Mouse (Mus musculus) neural tube, embryonic 11.5 days (tissue): Measurements from ENCODE around the gene Scp2. TPM values are rescaled to one million over a fixed set of nuclear protein-coding genes. Genes with fewer than 3 reads are reported as not detected.

Source experiments
- ATAC-seq: fragments of 200-750 bp; cut with Nextera tagmentation; 2 replicates; pipeline ENCODE4 v1.8.0; 2017; ENCODE audit warnings: moderate number of reproducible peaks, mild to moderate bottlenecking, moderate TSS enrichment, moderate library complexity; ENCODE audit not compliant: insufficient read depth, low FRiP score, low TSS enrichment
- DNase-seq: peaks from one replicate; pipeline ENCODE4 v3.0.0-alpha.2; 2015; ENCODE audit warnings: low spot score
- H3K27ac ChIP-seq: fragments of 300-500 bp; sonication (generic); 2 replicates; pipeline ENCODE4 v1.5.1; 2014; ENCODE audit warnings: low read depth, mild to moderate bottlenecking, low read length
- H3K27me3 ChIP-seq: fragments of 300-500 bp; sonication (generic); 2 replicates; pipeline ENCODE4 v1.6.1; 2014; ENCODE audit warnings: mild to moderate bottlenecking, low read length, mixed read lengths; ENCODE audit not compliant: control insufficient read depth, insufficient read depth
- H3K36me3 ChIP-seq: fragments of 300-500 bp; sonication (generic); 2 replicates; pipeline ENCODE4 v1.6.1; 2014; ENCODE audit warnings: mild to moderate bottlenecking, low read length, moderate library complexity, mixed read lengths; ENCODE audit not compliant: control insufficient read depth, insufficient read depth
- H3K4me1 ChIP-seq: fragments of 300-500 bp; sonication (generic); 2 replicates; pipeline ENCODE4 v1.6.1; 2014; ENCODE audit warnings: low read length, mixed read lengths; ENCODE audit not compliant: control insufficient read depth, insufficient read depth
- H3K4me2 ChIP-seq: fragments of 300-500 bp; sonication (generic); 2 replicates; pipeline ENCODE4 v1.6.1; 2014; ENCODE audit warnings: low read depth, mild to moderate bottlenecking, moderate library complexity
- H3K4me3 ChIP-seq: fragments of 300-500 bp; sonication (generic); 2 replicates; pipeline ENCODE4 v1.5.1; 2014; ENCODE audit warnings: low read depth, low read length
- H3K9ac ChIP-seq: fragments of 300-500 bp; sonication (generic); 2 replicates; pipeline ENCODE4 v1.6.1; 2014; ENCODE audit warnings: mild to moderate bottlenecking, low read length
- H3K9me3 ChIP-seq: fragments of 300-500 bp; sonication (generic); 2 replicates; pipeline ENCODE4 v1.6.1; 2016; ENCODE audit warnings: low read length; ENCODE audit not compliant: control insufficient read depth
- WGBS: fragments of 180-500 bp; shearing (Covaris S2); extraction: QIAGEN DNeasy Blood & Tissue Kit; methylation state at CpG from one replicate; pipeline ENCODE4 v1.1.7; 2014; 5-methylcytosine and 5-hydroxymethylcytosine counted together
- polyA plus RNA-seq: library from polyadenylated mRNA; unstranded; fragments of >200 nt; fragmentation: Nextera tagmentation; extraction: Ambion mirVana; gene quantifications from 2 replicates; pipeline ENCODE4 v1.2.1, GENCODE M21; 2014

Scp2 gene
- polyA plus RNA-seq, 1 experiment from 2014 or later = 202 TPM

- Histone ChIP-seq H3K9me3 (no peaks in the 10 kb centered on the region), H3K27ac (no peak overlapping the region), H3K4me1 (no peaks in the 10 kb centered on the region), H3K36me3 (no peaks in the 10 kb centered on the region), H3K4me3 (no peak overlapping the region), H3K4me2 (no peak overlapping the region), H3K9ac (no peak overlapping the region), H3K27me3 (peaks cover 5% of the 10 kb centered on the region)
- 4% methylated on average over 10 of the region's 10 CpGs for WGBS
- ATAC-seq = no peak
- no peak for DNase-seq
These were observed 119.5 kb downstream of the Scp2 start for GRCm38 (mm10) chr4:108025269-108025668.

DNA sequence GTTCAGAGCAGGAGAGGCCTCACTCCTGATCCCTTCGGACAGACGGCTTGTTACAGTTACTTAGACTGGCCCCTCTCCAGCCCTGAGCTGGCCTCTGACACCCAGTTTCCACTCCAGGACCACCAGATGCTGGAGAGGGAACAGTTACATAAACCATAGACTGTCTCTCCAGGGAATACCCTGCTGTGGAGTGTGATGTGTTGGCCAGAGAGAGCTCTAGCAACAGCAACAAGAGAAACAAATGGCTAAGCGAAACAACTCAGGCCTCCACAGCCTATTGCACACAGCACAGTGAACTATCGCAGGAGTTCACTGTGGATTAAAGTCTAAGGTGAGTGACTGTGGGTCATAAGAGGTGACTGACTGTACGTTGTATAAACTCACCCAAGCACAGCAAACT is 120.2 kb downstream of the Scp2 start:
- Histone ChIP-seq H3K4me2 (no peak overlapping the region), H3K27ac (no peak overlapping the region), H3K4me1 (no peaks in the 10 kb centered on the region), H3K27me3 (no peaks in the 10 kb centered on the region), H3K9me3 (no peaks in the 10 kb centered on the region), H3K9ac (no peak overlapping the region), H3K36me3 (no peaks in the 10 kb centered on the region), H3K4me3 (no peak overlapping the region)
- ATAC-seq (no peak), DNase-seq (no peak)
- WGBS = 73% methylated on average over 5 of the region's 5 CpGs

DNA sequence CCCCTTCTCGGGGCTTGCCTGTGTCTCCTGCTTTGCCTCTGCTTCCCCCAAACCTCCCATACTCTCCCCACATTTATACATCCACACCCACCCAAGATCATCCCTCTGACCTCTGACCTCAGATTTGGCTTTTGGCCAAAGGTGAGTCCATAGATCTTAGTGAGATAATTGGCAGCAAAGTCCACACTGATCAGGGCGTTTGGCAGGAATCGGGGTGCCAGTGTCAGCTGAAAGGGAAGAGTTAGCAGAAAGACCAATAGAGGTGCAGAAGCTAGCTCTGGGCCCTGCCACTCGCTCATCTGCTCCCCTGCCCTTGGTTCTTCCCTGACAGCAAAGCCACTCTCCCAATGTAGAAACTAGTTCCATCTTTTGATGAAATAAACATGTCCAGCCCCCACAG is 121.6 kb downstream of the Scp2 start:
- H3K27ac ChIP-seq = no peak overlapping the region
- no peaks in the 10 kb centered on the region for H3K36me3 ChIP-seq
- 83% methylated on average over 4 of the region's 4 CpGs for WGBS
- no peak overlapping the region for H3K9ac ChIP-seq
- H3K4me2 ChIP-seq = no peak overlapping the region
- no peaks in the 10 kb centered on the region for H3K9me3 ChIP-seq
- no peak for ATAC-seq
- no peaks in the 10 kb centered on the region for H3K4me1 ChIP-seq
- DNase-seq = no peak
- H3K27me3 ChIP-seq = no peaks in the 10 kb centered on the region
- H3K4me3 ChIP-seq = no peak overlapping the region

- Histone ChIP-seq H3K9me3 (no peaks in the 10 kb centered on the region), H3K4me2 (no peak overlapping the region), H3K9ac (no peak overlapping the region), H3K4me1 (no peaks in the 10 kb centered on the region), H3K27me3 (no peaks in the 10 kb centered on the region), H3K36me3 (no peaks in the 10 kb centered on the region), H3K27ac (no peak overlapping the region), H3K4me3 (no peak overlapping the region)
- DNase-seq (no peak), ATAC-seq (no peak)
- WGBS = 84% methylated on average over 6 of the region's 6 CpGs
These were observed 124.6 kb downstream of the Scp2 start for GRCm38 (mm10) chr4:108020178-108020577.

GRCm38 (mm10) chr4:108018961-108019921 is 125.6 kb downstream of the Scp2 start:
- Histone ChIP-seq H3K4me3 (no peak overlapping the region), H3K4me2 (no peak overlapping the region), H3K36me3 (no peaks in the 10 kb centered on the region), H3K27me3 (no peaks in the 10 kb centered on the region), H3K27ac (no peak overlapping the region), H3K9ac (no peak overlapping the region), H3K4me1 (no peaks in the 10 kb centered on the region), H3K9me3 (no peaks in the 10 kb centered on the region)
- ATAC-seq (no peak), DNase-seq (no peak)
- WGBS = 61% methylated on average over 14 of the region's 14 CpGs

GRCm38 (mm10) chr4:108018241-108018923 is 126.4 kb downstream of the Scp2 start:
- Histone ChIP-seq H3K4me2 (no peak overlapping the region), H3K4me3 (no peak overlapping the region), H3K4me1 (no peaks in the 10 kb centered on the region), H3K27ac (no peak overlapping the region), H3K36me3 (no peaks in the 10 kb centered on the region), H3K27me3 (no peaks in the 10 kb centered on the region), H3K9me3 (no peaks in the 10 kb centered on the region), H3K9ac (no peak overlapping the region)
- ATAC-seq = no peak
- no peak for DNase-seq
- WGBS = 68% methylated on average over 10 of the region's 10 CpGs

GRCm38 (mm10) chr4:108017839-108018238 is 127.0 kb downstream of the Scp2 start:
- Histone ChIP-seq H3K9me3 (no peaks in the 10 kb centered on the region), H3K4me2 (no peak overlapping the region), H3K36me3 (no peaks in the 10 kb centered on the region), H3K4me3 (no peak overlapping the region), H3K4me1 (no peaks in the 10 kb centered on the region), H3K27ac (no peak overlapping the region), H3K9ac (no peak overlapping the region), H3K27me3 (no peaks in the 10 kb centered on the region)
- 91% methylated on average over 7 of the region's 7 CpGs for WGBS
- ATAC-seq (no peak), DNase-seq (no peak)

DNA sequence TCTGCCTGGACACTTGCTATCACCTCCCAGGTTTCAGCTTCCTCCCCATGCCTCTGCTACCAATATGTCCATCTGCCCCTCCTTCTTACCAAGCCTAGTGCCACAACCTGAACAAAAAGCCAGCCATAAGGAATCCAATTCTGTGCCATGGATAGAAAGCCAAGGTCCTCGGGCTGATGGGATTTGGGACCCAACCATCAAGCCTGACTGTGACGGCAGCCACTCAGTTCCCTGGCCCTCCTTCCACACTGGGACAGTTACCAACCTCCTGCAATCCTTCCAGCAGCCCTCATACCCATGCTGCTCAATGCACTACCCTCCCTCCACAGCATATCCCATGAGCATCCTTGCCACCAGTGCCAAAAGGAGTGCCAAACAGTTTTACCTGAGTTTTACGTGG is 128.5 kb downstream of the Scp2 start:
- WGBS = 88% methylated on average over 3 of the region's 3 CpGs

More for the DNA sequence above, 128.5 kb downstream of the Scp2 start:
- H3K4me2 ChIP-seq = no peak overlapping the region
- no peak overlapping the region for H3K9ac ChIP-seq
- H3K4me1 ChIP-seq = no peaks in the 10 kb centered on the region
- no peaks in the 10 kb centered on the region for H3K27me3 ChIP-seq
- no peak overlapping the region for H3K27ac ChIP-seq
- ATAC-seq (no peak), DNase-seq (no peak)
- H3K4me3 ChIP-seq = no peak overlapping the region
- H3K36me3 ChIP-seq = no peaks in the 10 kb centered on the region
- no peaks in the 10 kb centered on the region for H3K9me3 ChIP-seq
